Mouse (Mus musculus) bone marrow, adult 2 months (tissue): ENCODE data around the gene Zfp867.

ENCODE experiments used
- CTCF ChIP-seq: fragments of 200-500 bp; IDR thresholded peaks from 2 replicates; pipeline ENCODE4 v1.5.1; 2011; ENCODE audit warnings: low read length, control low read depth; ENCODE audit not compliant: control insufficient read depth, insufficient read depth
- POLR2A ChIP-seq: fragments of 200-500 bp; IDR thresholded peaks from 2 replicates; pipeline ENCODE4 v1.6.1; 2011; ENCODE audit warnings: low read depth, mild to moderate bottlenecking, control low read depth, low read length, borderline replicate concordance; ENCODE audit not compliant: control insufficient read depth

GRCm38 (mm10) chr11:59412999-59413863, 59.0 kb downstream of the Zfp867 start:
- TF ChIP-seq CTCF (no peak), POLR2A (no peak)
